In the genomic region with DNA sequence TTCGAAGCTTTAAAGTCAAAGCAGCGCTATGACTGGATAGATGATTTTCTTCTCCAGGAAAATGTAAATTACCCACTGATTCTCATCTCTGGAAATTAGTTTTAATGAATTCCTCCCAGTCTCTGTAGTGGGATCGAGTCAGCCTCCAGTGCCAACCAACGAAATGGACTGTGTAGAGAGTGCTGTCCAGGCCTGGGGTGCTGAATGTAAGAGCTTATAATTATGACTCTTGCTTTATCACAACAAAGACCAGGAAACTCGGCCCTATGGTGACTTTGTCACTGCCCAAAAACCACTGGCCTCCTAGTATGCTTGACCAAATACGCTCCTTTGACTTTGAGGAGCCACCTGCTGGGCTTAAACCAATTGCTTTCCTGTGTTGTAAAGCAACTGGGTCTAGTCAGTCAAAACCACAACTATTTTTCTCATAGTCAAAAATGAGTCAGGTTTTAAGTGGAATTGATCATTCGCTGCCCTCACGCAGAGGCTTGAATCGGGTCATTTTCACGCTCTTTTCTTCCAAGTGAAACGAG, we compare ENCODE assay signal across 8 mouse cellular contexts. TPM values are rescaled to one million over a fixed set of nuclear protein-coding genes. Genes with fewer than 3 reads are reported as not detected.
DNase-seq lines count a peak whose midpoint lies in the region; ATAC-seq and TF ChIP-seq lines count a peak whose summit lies in the region.

No protein-coding gene starts in this region.

- no peak overlapping the region for H3K27ac ChIP-seq in heart, embryonic 13.5 days (replicated peaks)
- no peak overlapping the region for H3K27ac ChIP-seq in heart, embryonic 10.5 days
- no peak overlapping the region for H3K27ac ChIP-seq in MEL (ENCODE audit: control insufficient read depth, low read depth, low read length)
- H3K27ac ChIP-seq in forebrain, embryonic 15.5 days (replicated peaks): peak overlapping the region; percentile 93; the same call in 1 of the 2 replicates

- no peak for TF ChIP-seq RAD21 in MEL (IDR thresholded peaks at IDR 0.05; ENCODE audit: low read depth, low read length)

- ATAC-seq in heart, embryonic 13.5 days (ENCODE audit: extremely low read depth, insufficient number of reproducible peaks, low FRiP score, low TSS enrichment): no peak
- ATAC-seq in forebrain, embryonic 15.5 days (replicated peaks): no peak

- H3K4me2 ChIP-seq in heart, embryonic 13.5 days: peak overlapping the region; percentile 95
- peak overlapping the region; percentile 91 for H3K4me2 ChIP-seq in forebrain, embryonic 15.5 days (replicated peaks)

- H3K9ac ChIP-seq in heart, embryonic 13.5 days: no peak overlapping the region
- no peak overlapping the region for H3K9ac ChIP-seq in MEL (ENCODE audit: control insufficient read depth, low read depth, low read length, poor library complexity, severe bottlenecking)
- peak overlapping the region; percentile 88 for H3K9ac ChIP-seq in forebrain, embryonic 15.5 days (replicated peaks)

- TF ChIP-seq POLR2A in MEL (IDR thresholded peaks at IDR 0.05; ENCODE audit: control insufficient read depth in 1 of 2, insufficient read depth in 1 of 2, low read depth in 1 of 2, low read length in 2 of 2, poor library complexity in 1 of 2): no peak

- H3K4me3 ChIP-seq in heart, embryonic 13.5 days: peak overlapping the region; percentile 63; the same call in 1 of the 2 replicates
- H3K4me3 ChIP-seq in heart, embryonic 10.5 days: no peak overlapping the region
- H3K4me3 ChIP-seq in MEL (ENCODE audit: control insufficient read depth in 1 of 2, insufficient read depth in 1 of 2, low read depth in 2 of 2, low read length in 2 of 2): no peak overlapping the region
- peak overlapping the region; percentile 81 for H3K4me3 ChIP-seq in forebrain, embryonic 15.5 days

- H3K36me3 ChIP-seq in heart, embryonic 13.5 days: no peaks in the 10 kb centered on the region
- H3K36me3 ChIP-seq in heart, embryonic 10.5 days: no peaks in the 10 kb centered on the region
- H3K36me3 ChIP-seq in MEL (ENCODE audit: control insufficient read depth in 1 of 2, insufficient read depth in 2 of 2, low read length in 2 of 2): no peaks in the 10 kb centered on the region
- H3K36me3 ChIP-seq in forebrain, embryonic 15.5 days: no peaks in the 10 kb centered on the region

- H3K79me2 ChIP-seq in MEL (ENCODE audit: control insufficient read depth, insufficient read depth, low read length, poor library complexity): no peaks in the 10 kb centered on the region

- WGBS in heart, embryonic 13.5 days: 32% methylated on average over 11 of the region's 11 CpGs
- 27% methylated on average over 11 of the region's 11 CpGs for WGBS in heart, embryonic 10.5 days
- 17% methylated on average over 11 of the region's 11 CpGs for WGBS in forebrain, embryonic 15.5 days

- no peak for DNase-seq in heart, embryonic 10.5 days (ENCODE audit: low spot score)
- DNase-seq in MEL (ENCODE audit: low read depth, low spot score): peak; percentile 36
- peak; percentile 66 for DNase-seq in lung, postnatal 36 days
- no peak for DNase-seq in gastrocnemius, postnatal 36 days
- DNase-seq in layer of hippocampus, adult 9-10 months (ENCODE audit: low spot score): no peak
- no peak for DNase-seq in cerebellum, adult 8-10 months

- H3K27me3 ChIP-seq in heart, embryonic 13.5 days (replicated peaks): peaks cover 66% of the 10 kb centered on the region
- peaks cover 72% of the 10 kb centered on the region for H3K27me3 ChIP-seq in heart, embryonic 10.5 days (ENCODE audit: insufficient read depth, poor library complexity, severe bottlenecking)
- H3K27me3 ChIP-seq in MEL (ENCODE audit: control insufficient read depth in 1 of 2, insufficient read depth in 2 of 2, low read length in 2 of 2): no peaks in the 10 kb centered on the region
- peaks cover 5% of the 10 kb centered on the region; the same call in 1 of the 2 replicates for H3K27me3 ChIP-seq in forebrain, embryonic 15.5 days

- peaks cover 19% of the 10 kb centered on the region for H3K4me1 ChIP-seq in heart, embryonic 13.5 days
- H3K4me1 ChIP-seq in heart, embryonic 10.5 days: peaks cover 24% of the 10 kb centered on the region
- H3K4me1 ChIP-seq in MEL (ENCODE audit: control insufficient read depth in 1 of 2, insufficient read depth in 2 of 2, low read length in 2 of 2): no peaks in the 10 kb centered on the region
- H3K4me1 ChIP-seq in forebrain, embryonic 15.5 days: peaks cover 29% of the 10 kb centered on the region

- TF ChIP-seq EP300 in MEL (IDR thresholded peaks at IDR 0.05; ENCODE audit: low read depth in 1 of 2, low read length in 2 of 2): no peak

- no peaks in the 10 kb centered on the region for H3K9me3 ChIP-seq in heart, embryonic 13.5 days
- H3K9me3 ChIP-seq in heart, embryonic 10.5 days: no peaks in the 10 kb centered on the region
- H3K9me3 ChIP-seq in MEL (replicated peaks; ENCODE audit: insufficient read depth, low read length): no peaks in the 10 kb centered on the region
- H3K9me3 ChIP-seq in forebrain, embryonic 15.5 days: no peaks in the 10 kb centered on the region

- no peak for TF ChIP-seq CTCF in MEL (IDR thresholded peaks at IDR 0.05 in 2 of 3, conservative IDR thresholded peaks at IDR 0.05 in 1 of 3; ENCODE audit: control insufficient read depth in 1 of 3, insufficient read depth in 1 of 3, low read depth in 2 of 3, low read length in 3 of 3, poor library complexity in 1 of 3, severe bottlenecking in 1 of 3)

- intact Hi-C loops in gastrocnemius, postnatal 36 days (cut with DNase I): no loop called here

TF ChIP-seq in MEL, 35 proteins besides CTCF, POLR2A, EP300 and RAD21:
- TF ChIP-seq TCF12 (IDR thresholded peaks at IDR 0.05; ENCODE audit: low read depth, low read length) (no peak), MYB (IDR thresholded peaks at IDR 0.05; ENCODE audit: low read depth, low read length) (no peak)

RNA-seq across cellular contexts. Expression of gene Tbc1d30, which starts 41.9 kb away (rescaled TPM):
- polyA plus RNA-seq in heart, embryonic 13.5 days (2015; fragmentation: Nextera tagmentation; extraction: Ambion mirVana): 1.2 and 1.7 TPM in 2 replicates
- 1.3 and 1.9 TPM in 2 replicates for polyA plus RNA-seq in heart, embryonic 10.5 days (2016; fragmentation: Nextera tagmentation; extraction: Ambion mirVana)
- 0.29 and 0.35 TPM in 2 replicates for total RNA-seq in MEL (2012; rRNA removed)
- 1 to 10 TPM in 1 of 2 experiments, not detected in 1; 2.1 TPM for polyA plus RNA-seq in MEL (2012; ENCODE audit: insufficient read depth in 1 of 2, insufficient read length in 2 of 2, low read depth in 1 of 2, low replicate concordance in 2 of 2, missing spikeins in 1 of 2)
- 8.5 and 9.1 TPM in 2 replicates for polyA plus RNA-seq in forebrain, embryonic 15.5 days (2015; fragmentation: Nextera tagmentation; extraction: Ambion mirVana)
- under 1 TPM; 0.42 to 0.46 TPM for total RNA-seq in gastrocnemius, postnatal 36 days (2021)

RNA-seq across cellular contexts. Expression of gene Gns, which starts 55.7 kb away (rescaled TPM):
- polyA plus RNA-seq in heart, embryonic 13.5 days (2015; fragmentation: Nextera tagmentation; extraction: Ambion mirVana): 29.9 and 30.4 TPM in 2 replicates
- 31.4 and 33.6 TPM in 2 replicates for polyA plus RNA-seq in heart, embryonic 10.5 days (2016; fragmentation: Nextera tagmentation; extraction: Ambion mirVana)
- total RNA-seq in MEL (2012; rRNA removed): 24.4 and 33.6 TPM in 2 replicates
- polyA plus RNA-seq in MEL (2012; ENCODE audit: insufficient read depth in 1 of 2, insufficient read length in 2 of 2, low read depth in 1 of 2, low replicate concordance in 2 of 2, missing spikeins in 1 of 2): 10 to 100 TPM in 1 of 2 experiments, not detected in 1; 33.1 TPM
- polyA plus RNA-seq in forebrain, embryonic 15.5 days (2015; fragmentation: Nextera tagmentation; extraction: Ambion mirVana): 30.3 and 34.7 TPM in 2 replicates
- total RNA-seq in gastrocnemius, postnatal 36 days (2021): 10 to 100 TPM; 24.6 to 27.9 TPM

Comparison
In these comparisons a context has a peak if more than half of its experiments do, and no peak if none do; other contexts are left out.
1. H3K4me3 ChIP-seq: peak in heart, embryonic 13.5 days (single experiment) and forebrain, embryonic 15.5 days (single experiment); none in heart, embryonic 10.5 days (single experiment) and MEL (0 of 2).
2. DNase-seq: peak in MEL (single experiment) and lung, postnatal 36 days (single experiment); none in heart, embryonic 10.5 days (single experiment), gastrocnemius, postnatal 36 days (0 of 2), layer of hippocampus, adult 9-10 months (single experiment) and cerebellum, adult 8-10 months (single experiment).